Mouse (Mus musculus): ENCODE measurements around the gene Kat5. TPM values are rescaled to one million over a fixed set of nuclear protein-coding genes. Genes with fewer than 3 reads are reported as not detected.
A peak's percentile ranks its signal among the peaks of the same experiment; 100 is the strongest.

Kat5 gene
- total and polyA plus RNA-seq, 3 experiments = 54.5 to 67.6 TPM; not detected in 1

DNA sequence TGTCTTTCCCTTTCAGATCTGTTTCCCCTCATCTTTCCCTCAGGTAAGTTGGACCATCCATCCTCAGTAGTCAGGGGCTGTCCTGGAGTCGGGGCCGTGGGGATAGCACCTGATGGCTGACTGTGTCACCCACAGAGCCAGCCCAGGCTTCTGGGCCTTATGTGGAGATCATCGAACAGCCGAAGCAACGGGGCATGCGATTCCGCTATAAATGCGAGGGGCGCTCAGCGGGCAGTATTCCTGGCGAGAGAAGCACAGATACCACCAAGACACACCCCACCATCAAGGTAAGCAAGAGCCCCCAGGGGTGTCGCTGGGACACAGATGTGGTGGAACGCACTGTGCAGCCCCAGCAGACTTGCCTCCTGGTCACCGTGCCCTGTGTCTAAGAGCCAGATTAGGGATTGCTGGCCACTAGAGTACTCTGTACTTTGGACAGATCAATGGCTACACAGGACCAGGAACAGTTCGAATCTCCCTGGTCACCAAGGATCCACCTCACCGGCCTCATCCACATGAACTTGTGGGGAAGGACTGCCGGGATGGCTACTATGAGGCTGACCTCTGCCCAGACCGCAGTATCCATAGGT lies 28.5 kb upstream of the Kat5 start:
- peaks cover 16% of the 10 kb centered on the region for H3K79me2 ChIP-seq (ENCODE audit: control insufficient read depth, insufficient read depth, low read length, poor library complexity)
- TF ChIP-seq HCFC1 (IDR thresholded peaks at IDR 0.05; ENCODE audit: low read depth, low read length) = no peak
- no peak for TF ChIP-seq CTCF (IDR thresholded peaks at IDR 0.05 in 2 of 3, conservative IDR thresholded peaks at IDR 0.05 in 1 of 3; ENCODE audit: control insufficient read depth in 1 of 3, insufficient read depth in 1 of 3, low read depth in 2 of 3, low read length in 3 of 3, poor library complexity in 1 of 3, severe bottlenecking in 1 of 3)
- no peak for TF ChIP-seq E2F4 (IDR thresholded peaks at IDR 0.05; ENCODE audit: borderline replicate concordance, low read depth, low read length)
- TF ChIP-seq TAL1 (IDR thresholded peaks at IDR 0.05; ENCODE audit: low read length) = no peak
- TF ChIP-seq SIN3A (IDR thresholded peaks at IDR 0.05; ENCODE audit: low read length) = no peak
- H3K4me1 ChIP-seq (ENCODE audit: control insufficient read depth in 1 of 2, insufficient read depth in 2 of 2, low read length in 2 of 2) = peaks cover 0 to 18% of the 10 kb centered on the region in 2 experiments; a peak in 3 of 4 replicates
- DNase-seq (ENCODE audit: low read depth, low spot score) = no peak
- no peaks in the 10 kb centered on the region for H3K27me3 ChIP-seq (ENCODE audit: control insufficient read depth in 1 of 2, insufficient read depth in 2 of 2, low read length in 2 of 2)
- no peaks in the 10 kb centered on the region for H3K9me3 ChIP-seq (replicated peaks; ENCODE audit: insufficient read depth, low read length)
- H3K36me3 ChIP-seq (ENCODE audit: control insufficient read depth in 1 of 2, insufficient read depth in 2 of 2, low read length in 2 of 2) = peaks cover 7 to 12% of the 10 kb centered on the region in 2 experiments
- H3K27ac ChIP-seq (ENCODE audit: control insufficient read depth, low read depth, low read length) = peak overlapping the region; percentile 21; the same call in 1 of the 2 replicates
- H3K4me3 ChIP-seq (ENCODE audit: control insufficient read depth in 1 of 2, insufficient read depth in 1 of 2, low read depth in 2 of 2, low read length in 2 of 2) = peak overlapping the region; percentile 94 to 97
- H3K9ac ChIP-seq (ENCODE audit: control insufficient read depth, low read depth, low read length, poor library complexity, severe bottlenecking) = peak overlapping the region; percentile 97

GRCm38 (mm10) chr19:5637069-5638047 lies 27.3 kb upstream of the Kat5 start, which contains the start of gene Rela:
Gene Rela, plus strand, starts transcription at chr19:5637483.
- H3K27ac ChIP-seq (ENCODE audit: control insufficient read depth, low read depth, low read length) = peak within 1 kb of the TSS; percentile 60
- peaks cover 16% of the 10 kb centered on the region for H3K79me2 ChIP-seq (ENCODE audit: control insufficient read depth, insufficient read depth, low read length, poor library complexity)
- DNase-seq (ENCODE audit: low read depth, low spot score) = peak; percentile 91
- H3K4me1 ChIP-seq (ENCODE audit: control insufficient read depth in 1 of 2, insufficient read depth in 2 of 2, low read length in 2 of 2) = peaks cover 0 to 18% of the 10 kb centered on the region in 2 experiments; a peak in 3 of 4 replicates
- no peaks in the 10 kb centered on the region for H3K9me3 ChIP-seq (replicated peaks; ENCODE audit: insufficient read depth, low read length)
- peak within 1 kb of the TSS; percentile 97 for H3K9ac ChIP-seq (ENCODE audit: control insufficient read depth, low read depth, low read length, poor library complexity, severe bottlenecking)
- no peaks in the 10 kb centered on the region for H3K27me3 ChIP-seq (ENCODE audit: control insufficient read depth in 1 of 2, insufficient read depth in 2 of 2, low read length in 2 of 2)
- H3K36me3 ChIP-seq (ENCODE audit: control insufficient read depth in 1 of 2, insufficient read depth in 2 of 2, low read length in 2 of 2) = peaks cover 5 to 12% of the 10 kb centered on the region in 2 experiments
- H3K4me3 ChIP-seq (ENCODE audit: control insufficient read depth in 1 of 2, insufficient read depth in 1 of 2, low read depth in 2 of 2, low read length in 2 of 2) = peak within 1 kb of the TSS; percentile 94 to 97
- TF ChIP-seq JUND (IDR thresholded peaks at IDR 0.05; ENCODE audit: low read depth, low read length) = no peak
- no peak for TF ChIP-seq SMC3 (IDR thresholded peaks at IDR 0.05; ENCODE audit: low read depth, low read length)
- TF ChIP-seq KAT2A (conservative IDR thresholded peaks at IDR 0.05; ENCODE audit: low read depth, low read length) = no peak
- no peak for TF ChIP-seq USF1 (IDR thresholded peaks at IDR 0.05; ENCODE audit: low read depth, low read length)
- no peak for TF ChIP-seq POLR2AphosphoS5 (IDR thresholded peaks at IDR 0.05; ENCODE audit: borderline replicate concordance, low read depth, low read length)
- no peak for TF ChIP-seq CHD2 (IDR thresholded peaks at IDR 0.05; ENCODE audit: low read length)
- no peak for TF ChIP-seq EP300 (IDR thresholded peaks at IDR 0.05; ENCODE audit: low read depth in 1 of 2, low read length in 2 of 2)
- TF ChIP-seq ZC3H11A (IDR thresholded peaks at IDR 0.05; ENCODE audit: low read depth, low read length) = no peak
- no peak for TF ChIP-seq RAD21 (IDR thresholded peaks at IDR 0.05; ENCODE audit: low read depth, low read length)
- TF ChIP-seq MAZ (IDR thresholded peaks at IDR 0.05; ENCODE audit: low read depth, low read length) = peak; percentile 41; the same call in 1 of the 2 replicates
- peak; percentile 42 for TF ChIP-seq SIN3A (IDR thresholded peaks at IDR 0.05; ENCODE audit: low read length)
- TF ChIP-seq GABPA (IDR thresholded peaks at IDR 0.05; ENCODE audit: low read depth, low read length) = no peak
- no peak for TF ChIP-seq CTCF (IDR thresholded peaks at IDR 0.05 in 2 of 3, conservative IDR thresholded peaks at IDR 0.05 in 1 of 3; ENCODE audit: control insufficient read depth in 1 of 3, insufficient read depth in 1 of 3, low read depth in 2 of 3, low read length in 3 of 3, poor library complexity in 1 of 3, severe bottlenecking in 1 of 3)
- TF ChIP-seq TAL1 (IDR thresholded peaks at IDR 0.05; ENCODE audit: low read length) = no peak
- no peak for TF ChIP-seq UBTF (IDR thresholded peaks at IDR 0.05; ENCODE audit: borderline replicate concordance, insufficient read depth, low read depth, low read length)
- TF ChIP-seq ZNF384 (IDR thresholded peaks at IDR 0.05; ENCODE audit: low read depth, low read length) = no peak
- no peak for TF ChIP-seq TBP (IDR thresholded peaks at IDR 0.05; ENCODE audit: low read depth, low read length)
- TF ChIP-seq MYB (IDR thresholded peaks at IDR 0.05; ENCODE audit: low read depth, low read length) = no peak
- TF ChIP-seq USF2 (IDR thresholded peaks at IDR 0.05; ENCODE audit: borderline replicate concordance in 1 of 2, insufficient read depth in 1 of 2, low read depth in 1 of 2, low read length in 2 of 2) = no peak
- no peak for TF ChIP-seq GATA1 (IDR thresholded peaks at IDR 0.05; ENCODE audit: low read depth, low read length)
- peak; percentile 67 for TF ChIP-seq MAX (IDR thresholded peaks at IDR 0.05; ENCODE audit: low read length)
- TF ChIP-seq TCF12 (IDR thresholded peaks at IDR 0.05; ENCODE audit: low read depth, low read length) = 0 out of 2 replicates have a peak, but pooled peaks have one; percentile 23
- TF ChIP-seq ZKSCAN1 (IDR thresholded peaks at IDR 0.05; ENCODE audit: low read depth, low read length) = no peak
- no peak for TF ChIP-seq E2F4 (IDR thresholded peaks at IDR 0.05; ENCODE audit: borderline replicate concordance, low read depth, low read length)
- no peak for TF ChIP-seq MAFK (IDR thresholded peaks at IDR 0.05; ENCODE audit: borderline replicate concordance, low read depth, low read length)
- TF ChIP-seq POLR2AphosphoS2 (IDR thresholded peaks at IDR 0.05; ENCODE audit: low read length) = peak; percentile 26; the same call in 1 of the 2 replicates

Measured in MEL (cell line).